Mouse (Mus musculus) neural tube, embryonic 13.5 days (tissue): Measurements from ENCODE around the gene Wdr95. TPM values are rescaled to one million over a fixed set of nuclear protein-coding genes. Genes with fewer than 3 reads are reported as not detected.

ENCODE experiments used
- ATAC-seq: fragments of 200-750 bp; cut with Nextera tagmentation; 2 replicates; pipeline ENCODE4 v1.8.0; 2017; ENCODE audit warnings: low read depth, mild to moderate bottlenecking, moderate TSS enrichment, moderate library complexity
- H3K27ac ChIP-seq: fragments of 300-500 bp; sonication (generic); replicated peaks from 2 replicates; pipeline ENCODE4 v1.5.1; 2015; ENCODE audit warnings: moderate library complexity, mild to moderate bottlenecking, inconsistent platforms
- H3K27me3 ChIP-seq: fragments of 300-500 bp; sonication (generic); 2 replicates; pipeline ENCODE4 v1.6.1; 2015; ENCODE audit warnings: mild to moderate bottlenecking, inconsistent platforms
- H3K36me3 ChIP-seq: fragments of 300-500 bp; sonication (generic); 2 replicates; pipeline ENCODE4 v1.6.1; 2015; ENCODE audit warnings: mild to moderate bottlenecking, inconsistent platforms
- H3K4me1 ChIP-seq: fragments of 300-500 bp; sonication (generic); replicated peaks from 2 replicates; pipeline ENCODE4 v1.6.1; 2015; ENCODE audit warnings: inconsistent platforms
- H3K4me2 ChIP-seq: fragments of 300-500 bp; sonication (generic); 2 replicates; pipeline ENCODE4 v1.6.1; 2015; ENCODE audit warnings: inconsistent platforms, mild to moderate bottlenecking, moderate library complexity
- H3K4me3 ChIP-seq: fragments of 300-500 bp; sonication (generic); 2 replicates; pipeline ENCODE4 v1.5.1; 2015; ENCODE audit warnings: mild to moderate bottlenecking, inconsistent platforms
- H3K9ac ChIP-seq: fragments of 300-500 bp; sonication (generic); 2 replicates; pipeline ENCODE4 v1.6.1; 2015; ENCODE audit warnings: moderate library complexity, mild to moderate bottlenecking, inconsistent platforms
- H3K9me3 ChIP-seq: fragments of 300-500 bp; sonication (generic); 2 replicates; pipeline ENCODE4 v1.6.1; 2016; ENCODE audit warnings: inconsistent platforms
- WGBS: fragments of 180-500 bp; shearing (Covaris S2); methylation state at CpG from one replicate; pipeline ENCODE4 v1.1.7; 2015; 5-methylcytosine and 5-hydroxymethylcytosine counted together
- polyA plus RNA-seq: library from polyadenylated mRNA; unstranded; fragments of >200 nt; fragmentation: Nextera tagmentation; extraction: Ambion mirVana; gene quantifications from 2 replicates; pipeline ENCODE4 v1.2.1, GENCODE M21; 2015

Wdr95 gene
- polyA plus RNA-seq, 1 experiment from 2014 or later, result 0.60 TPM

GRCm38 (mm10) chr5:149637306-149637705 is 108.8 kb downstream of the Wdr95 start:
- H3K4me2 ChIP-seq, result peak overlapping the region; percentile 85
- peaks cover 14% of the 10 kb centered on the region for H3K36me3 ChIP-seq
- ATAC-seq, result no peak
- no peaks in the 10 kb centered on the region for H3K27me3 ChIP-seq
- peaks cover 34% of the 10 kb centered on the region for H3K4me1 ChIP-seq
- H3K9ac ChIP-seq, result peak overlapping the region; percentile 71; the same call in 1 of the 2 replicates
- no peaks in the 10 kb centered on the region for H3K9me3 ChIP-seq
- 59% methylated on average over 8 of the region's 8 CpGs for WGBS
- H3K27ac ChIP-seq, result no peak overlapping the region
- H3K4me3 ChIP-seq, result peak overlapping the region; percentile 80; the same call in 1 of the 2 replicates

- no peaks in the 10 kb centered on the region for H3K36me3 ChIP-seq
- ATAC-seq, result no peak
- WGBS, result 91% methylated on average over 8 of the region's 8 CpGs
- peaks cover 10% of the 10 kb centered on the region for H3K4me1 ChIP-seq
- no peaks in the 10 kb centered on the region for H3K27me3 ChIP-seq
- H3K4me2 ChIP-seq, result no peak overlapping the region
- H3K27ac ChIP-seq, result no peak overlapping the region
- H3K9me3 ChIP-seq, result no peaks in the 10 kb centered on the region
- no peak overlapping the region for H3K4me3 ChIP-seq
- H3K9ac ChIP-seq, result no peak overlapping the region
These were observed 112.9 kb downstream of the Wdr95 start for GRCm38 (mm10) chr5:149641277-149641892.

GRCm38 (mm10) chr5:149642366-149642765 is 113.9 kb downstream of the Wdr95 start:
- Histone ChIP-seq H3K27me3 (no peaks in the 10 kb centered on the region), H3K9ac (no peak overlapping the region), H3K4me2 (no peak overlapping the region), H3K27ac (no peak overlapping the region), H3K4me1 (peaks cover 7% of the 10 kb centered on the region), H3K4me3 (no peak overlapping the region), H3K36me3 (no peaks in the 10 kb centered on the region), H3K9me3 (no peaks in the 10 kb centered on the region)
- 53% methylated on average over 6 of the region's 6 CpGs for WGBS
- ATAC-seq, result no peak

GRCm38 (mm10) chr5:149642783-149643509 is 114.5 kb downstream of the Wdr95 start:
- 85% methylated on average over 11 of the region's 11 CpGs for WGBS
- Histone ChIP-seq H3K27me3 (no peaks in the 10 kb centered on the region), H3K27ac (no peak overlapping the region), H3K9me3 (no peaks in the 10 kb centered on the region), H3K4me2 (no peak overlapping the region), H3K36me3 (no peaks in the 10 kb centered on the region), H3K4me1 (peaks cover 7% of the 10 kb centered on the region), H3K9ac (no peak overlapping the region), H3K4me3 (no peak overlapping the region)
- no peak for ATAC-seq

- Histone ChIP-seq H3K4me3 (no peak overlapping the region), H3K27me3 (no peaks in the 10 kb centered on the region), H3K9me3 (no peaks in the 10 kb centered on the region), H3K4me2 (no peak overlapping the region), H3K27ac (0 out of 2 replicates have a peak overlapping the region, but pooled peaks have one; percentile 23), H3K36me3 (no peaks in the 10 kb centered on the region), H3K9ac (no peak overlapping the region), H3K4me1 (peaks cover 12% of the 10 kb centered on the region; the same call in 1 of the 2 replicates)
- 64% methylated on average over 8 of the region's 8 CpGs for WGBS
- ATAC-seq, result no peak
These were observed 119.1 kb downstream of the Wdr95 start for GRCm38 (mm10) chr5:149647367-149648115.

GRCm38 (mm10) chr5:149648196-149648595 is 119.7 kb downstream of the Wdr95 start:
- Histone ChIP-seq H3K4me3 (no peak overlapping the region), H3K36me3 (no peaks in the 10 kb centered on the region), H3K9ac (no peak overlapping the region), H3K27ac (no peak overlapping the region), H3K4me2 (no peak overlapping the region), H3K4me1 (peaks cover 11% of the 10 kb centered on the region; the same call in 1 of the 2 replicates), H3K9me3 (no peaks in the 10 kb centered on the region), H3K27me3 (no peaks in the 10 kb centered on the region)
- 62% methylated on average over 4 of the region's 4 CpGs for WGBS
- ATAC-seq, result no peak

- no peak overlapping the region for H3K27ac ChIP-seq
- no peak for ATAC-seq
- H3K9me3 ChIP-seq, result no peaks in the 10 kb centered on the region
- no peak overlapping the region for H3K4me2 ChIP-seq
- H3K27me3 ChIP-seq, result no peaks in the 10 kb centered on the region
- WGBS, result 83% methylated on average over 6 of the region's 6 CpGs
- no peak overlapping the region for H3K9ac ChIP-seq
- no peaks in the 10 kb centered on the region for H3K36me3 ChIP-seq
- peaks cover 11% of the 10 kb centered on the region; the same call in 1 of the 2 replicates for H3K4me1 ChIP-seq
- H3K4me3 ChIP-seq, result no peak overlapping the region
These were observed 120.5 kb downstream of the Wdr95 start for GRCm38 (mm10) chr5:149648895-149649406.

- Histone ChIP-seq H3K27ac (no peak overlapping the region), H3K4me2 (no peak overlapping the region), H3K27me3 (no peaks in the 10 kb centered on the region), H3K36me3 (no peaks in the 10 kb centered on the region), H3K4me3 (no peak overlapping the region), H3K4me1 (peaks cover 11% of the 10 kb centered on the region; the same call in 1 of the 2 replicates), H3K9ac (no peak overlapping the region), H3K9me3 (no peaks in the 10 kb centered on the region)
- WGBS, result 74% methylated on average over 14 of the region's 14 CpGs
- no peak for ATAC-seq
These were observed 121.2 kb downstream of the Wdr95 start for GRCm38 (mm10) chr5:149649499-149650178.

GRCm38 (mm10) chr5:149650179-149650553 is 121.7 kb downstream of the Wdr95 start:
- Histone ChIP-seq H3K4me3 (no peak overlapping the region), H3K9me3 (no peaks in the 10 kb centered on the region), H3K27ac (no peak overlapping the region), H3K4me2 (no peak overlapping the region), H3K9ac (no peak overlapping the region), H3K27me3 (no peaks in the 10 kb centered on the region), H3K4me1 (peaks cover 11% of the 10 kb centered on the region; the same call in 1 of the 2 replicates), H3K36me3 (no peaks in the 10 kb centered on the region)
- no peak for ATAC-seq
- 56% methylated on average over 4 of the region's 4 CpGs for WGBS

- no peak for ATAC-seq
- Histone ChIP-seq H3K9ac (no peak overlapping the region), H3K36me3 (no peaks in the 10 kb centered on the region), H3K4me1 (no peaks in the 10 kb centered on the region), H3K4me2 (no peak overlapping the region), H3K9me3 (no peaks in the 10 kb centered on the region), H3K4me3 (no peak overlapping the region), H3K27ac (no peak overlapping the region), H3K27me3 (no peaks in the 10 kb centered on the region)
- 81% methylated on average over 9 of the region's 9 CpGs for WGBS
These were observed 127.2 kb downstream of the Wdr95 start for GRCm38 (mm10) chr5:149655636-149656035.

- H3K9ac ChIP-seq, result no peak overlapping the region
- H3K36me3 ChIP-seq, result no peaks in the 10 kb centered on the region
- 64% methylated on average over 3 of the region's 3 CpGs for WGBS
- no peak overlapping the region for H3K27ac ChIP-seq
- no peak overlapping the region for H3K4me2 ChIP-seq
- peaks cover 3% of the 10 kb centered on the region; the same call in 1 of the 2 replicates for H3K9me3 ChIP-seq
- no peaks in the 10 kb centered on the region for H3K4me1 ChIP-seq
- H3K27me3 ChIP-seq, result no peaks in the 10 kb centered on the region
- ATAC-seq, result no peak
- H3K4me3 ChIP-seq, result no peak overlapping the region
These were observed 129.5 kb downstream of the Wdr95 start for GRCm38 (mm10) chr5:149658022-149658421.
